Mouse (Mus musculus) brown adipose tissue, adult 24 weeks (tissue): ENCODE data around the gene Cela3b. TPM values are rescaled to one million over a fixed set of nuclear protein-coding genes. Genes with fewer than 3 reads are reported as not detected.
"Not testable (repeated sequence)": the region's sequence is repeated elsewhere in the genome, so short reads cannot be mapped to it uniquely, and the experiment has no call there.

ENCODE experiments used
- H3K27ac ChIP-seq: fragments of 200-500 bp; replicated peaks from 2 replicates; pipeline ENCODE4 v1.5.1; 2012; ENCODE audit warnings: low read depth, mild to moderate bottlenecking, low read length
- H3K4me1 ChIP-seq: fragments of 200-500 bp; 2 replicates; pipeline ENCODE4 v1.6.1; 2012; ENCODE audit warnings: low read length, mixed read lengths; ENCODE audit not compliant: control insufficient read depth, insufficient read depth, insufficient read length
- H3K4me3 ChIP-seq: fragments of 200-500 bp; 2 replicates; pipeline ENCODE4 v1.5.1; 2012; ENCODE audit warnings: low read depth, mild to moderate bottlenecking, low read length, moderate library complexity; ENCODE audit not compliant: insufficient read depth
- polyA plus RNA-seq: library from polyadenylated mRNA; stranded (reverse); fragments of >200 nt; gene quantifications from 2 replicates; pipeline ENCODE4 v1.2.4, GENCODE M21; 2012; ENCODE audit not compliant: missing spikeins, insufficient read depth, insufficient read length

Gene Cela3b
- polyA plus RNA-seq, 1 experiment = not detected

- H3K27ac ChIP-seq = no peak overlapping the region
- no peak overlapping the region for H3K4me3 ChIP-seq
- peaks cover 2% of the 10 kb centered on the region for H3K4me1 ChIP-seq
Observed at GRCm38 (mm10) chr4:137452190-137452589, 21.9 kb upstream of the Cela3b start.

GRCm38 (mm10) chr4:137449715-137450114 is 19.4 kb upstream of the Cela3b start:
- H3K4me1 ChIP-seq = peaks cover 2% of the 10 kb centered on the region
- no peak overlapping the region for H3K27ac ChIP-seq
- no peak overlapping the region for H3K4me3 ChIP-seq

- no peak overlapping the region for H3K4me3 ChIP-seq
- H3K4me1 ChIP-seq = peaks cover 2% of the 10 kb centered on the region
- H3K27ac ChIP-seq = no peak overlapping the region
Observed at GRCm38 (mm10) chr4:137449132-137449531, 18.8 kb upstream of the Cela3b start.

- Histone ChIP-seq H3K27ac (no peak overlapping the region), H3K4me1 (peaks cover 2% of the 10 kb centered on the region), H3K4me3 (no peak overlapping the region)
Observed at GRCm38 (mm10) chr4:137448641-137449040, 18.3 kb upstream of the Cela3b start.

GRCm38 (mm10) chr4:137448197-137448596 is 17.9 kb upstream of the Cela3b start:
- H3K27ac ChIP-seq = no peak overlapping the region
- H3K4me3 ChIP-seq = no peak overlapping the region
- H3K4me1 ChIP-seq = peaks cover 2% of the 10 kb centered on the region

- peaks cover 2% of the 10 kb centered on the region for H3K4me1 ChIP-seq
- no peak overlapping the region for H3K4me3 ChIP-seq
- H3K27ac ChIP-seq = no peak overlapping the region
Observed at GRCm38 (mm10) chr4:137447363-137448196, 17.2 kb upstream of the Cela3b start.

- Histone ChIP-seq H3K4me1 (peaks cover 2% of the 10 kb centered on the region), H3K4me3 (no peak overlapping the region), H3K27ac (no peak overlapping the region)
Observed at GRCm38 (mm10) chr4:137445881-137446280, 15.5 kb upstream of the Cela3b start.

GRCm38 (mm10) chr4:137443625-137444024 is 13.3 kb upstream of the Cela3b start:
- Histone ChIP-seq H3K27ac (no peak overlapping the region), H3K4me3 (no peak overlapping the region), H3K4me1 (no peaks in the 10 kb centered on the region; the same call in 1 of the 2 replicates)

GRCm38 (mm10) chr4:137441332-137441731 is 11.0 kb upstream of the Cela3b start:
- H3K4me3 ChIP-seq = no peak overlapping the region
- no peak overlapping the region for H3K27ac ChIP-seq
- H3K4me1 ChIP-seq = no peaks in the 10 kb centered on the region

GRCm38 (mm10) chr4:137438842-137439241 is 8.5 kb upstream of the Cela3b start:
- Histone ChIP-seq H3K4me1 (no peaks in the 10 kb centered on the region), H3K4me3 (no peak overlapping the region), H3K27ac (no peak overlapping the region)

- Histone ChIP-seq H3K4me1 (0 out of 2 replicates have a peak, but pooled peaks cover 3% of the 10 kb centered on the region), H3K27ac (no peak overlapping the region)
Observed at GRCm38 (mm10) chr4:137436979-137437669, 6.8 kb upstream of the Cela3b start.

GRCm38 (mm10) chr4:137432700-137433550 is 2.6 kb upstream of the Cela3b start:
- not testable (repeated sequence) for H3K4me1 ChIP-seq, H3K4me3 ChIP-seq
- peak overlapping the region; percentile 31; the same call in 1 of the 2 replicates for H3K27ac ChIP-seq

More at GRCm38 (mm10) chr4:137436979-137437669, 6.8 kb upstream of the Cela3b start:
- no peak overlapping the region for H3K4me3 ChIP-seq

GRCm38 (mm10) chr4:137417712-137418564 is 12.4 kb downstream of the Cela3b start:
- H3K4me1 ChIP-seq = no peaks in the 10 kb centered on the region
- H3K4me3 ChIP-seq = no peak overlapping the region
- H3K27ac ChIP-seq = no peak overlapping the region

GRCm38 (mm10) chr4:137414936-137415335 is 15.4 kb downstream of the Cela3b start:
- Histone ChIP-seq H3K4me1 (no peaks in the 10 kb centered on the region; the same call in 1 of the 2 replicates), H3K4me3 (no peak overlapping the region), H3K27ac (no peak overlapping the region)
